Mouse (Mus musculus) right cerebral cortex, adult 2 months (tissue): ENCODE data around the gene Golim4.
A peak's percentile ranks its signal among the peaks of the same experiment; 100 is the strongest.
"Not testable (repeated sequence)": the region's sequence is repeated elsewhere in the genome, so short reads cannot be mapped to it uniquely, and the experiment has no call there.

Source experiments
- DNase-seq, 2 experiments: peaks; one replicate each; pipeline ENCODE4 v3.0.0; 2021 to 2022; ENCODE audit warnings: low spot score in 2 of 2

Gene Golim4

GRCm38 (mm10) chr3:75956551-75957302, at the start of gene Golim4:
Gene Golim4 (minus strand): TSS chr3:75956949.
- peak; percentile 91 to 92 for DNase-seq

DNA sequence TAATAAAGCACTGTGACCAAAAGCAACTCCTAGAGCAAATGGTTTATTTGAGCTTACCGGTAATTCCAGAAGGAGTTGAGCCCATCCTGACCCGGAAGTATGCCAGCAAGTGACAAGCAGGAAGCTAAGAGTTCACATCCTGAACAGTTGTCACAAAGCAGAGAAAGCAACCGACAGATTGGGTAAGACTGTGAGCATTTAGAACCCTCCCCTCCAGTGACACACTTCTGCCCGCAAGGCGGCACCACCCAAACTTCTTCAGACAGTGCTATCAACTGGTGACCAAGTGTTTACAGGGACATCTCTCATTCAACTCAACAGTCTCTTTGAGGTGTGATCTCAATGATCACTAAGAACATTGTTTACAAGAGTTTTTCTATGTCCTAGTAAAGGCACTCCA, 48.9 kb upstream of the Golim4 start:
- DNase-seq = no peak

DNA sequence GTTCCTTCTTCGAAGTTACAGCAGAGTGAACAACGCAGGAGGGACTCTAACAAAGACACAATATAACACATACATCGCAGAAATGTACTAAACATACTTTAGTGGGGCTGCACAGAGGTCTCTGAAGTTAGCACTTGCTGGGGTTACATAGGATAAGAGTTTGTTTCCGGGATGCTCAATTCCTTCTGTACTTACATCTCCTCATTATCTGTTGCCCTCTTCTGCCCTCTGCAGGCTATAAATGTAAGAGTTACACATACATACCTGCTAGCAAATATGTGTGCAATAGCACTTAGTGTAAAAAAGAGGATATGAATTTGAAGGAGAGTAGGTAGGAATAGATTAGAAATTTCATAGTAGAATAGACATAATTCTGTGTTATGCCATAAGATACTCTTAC, 44.4 kb upstream of the Golim4 start:
- DNase-seq = peak; percentile 53 to 67

DNA sequence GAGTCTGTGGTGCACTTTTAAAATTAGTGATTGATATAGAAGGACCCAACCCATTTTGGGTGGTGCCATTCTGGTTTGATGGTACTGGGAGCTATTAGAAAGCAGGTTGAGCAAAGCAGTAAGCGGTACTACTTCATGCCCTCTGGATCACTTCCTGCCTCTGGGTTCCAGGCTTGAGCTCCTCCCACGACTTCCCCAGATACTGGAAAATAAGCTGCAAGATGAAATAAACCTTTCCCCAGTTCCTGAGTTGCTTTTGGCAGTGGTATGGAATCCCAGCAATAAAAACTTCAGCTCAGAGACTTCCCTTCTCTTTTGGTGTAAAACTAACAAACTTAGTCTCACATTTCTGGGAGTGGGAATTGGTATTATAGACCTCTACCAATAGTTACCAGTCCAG, 43.7 kb upstream of the Golim4 start:
- DNase-seq = no peak

DNA sequence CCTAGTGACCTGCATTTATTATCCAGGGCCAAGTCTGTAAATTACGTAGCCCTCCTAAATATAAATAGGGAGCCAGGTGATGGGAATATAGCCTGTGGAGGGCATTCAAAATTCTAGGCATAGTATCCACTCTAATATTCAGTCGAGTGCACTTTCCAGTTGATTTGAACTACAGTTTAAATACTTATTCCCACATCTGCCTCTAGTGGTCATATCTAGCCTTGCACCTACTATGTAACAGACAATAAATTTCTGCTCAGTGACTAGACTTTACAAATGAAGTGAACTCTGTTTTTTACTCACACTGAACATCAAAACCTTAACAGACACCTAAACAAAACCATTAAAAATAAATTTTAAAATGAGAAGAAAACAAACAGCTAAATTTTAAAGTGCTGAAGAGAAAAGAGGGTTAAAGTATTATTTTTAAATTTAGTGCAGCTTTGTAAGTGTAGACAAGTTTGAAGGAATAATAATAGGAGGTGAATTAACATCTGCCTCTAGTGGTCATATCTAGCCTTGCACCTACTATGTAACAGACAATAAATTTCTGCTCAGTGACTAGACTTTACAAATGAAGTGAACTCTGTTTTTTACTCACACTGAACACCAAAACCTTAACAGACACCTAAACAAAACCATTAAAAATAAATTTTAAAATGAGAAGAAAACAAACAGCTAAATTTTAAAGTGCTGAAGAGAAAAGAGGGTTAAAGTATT, 24.4 kb upstream of the Golim4 start:
- DNase-seq = not testable (repeated sequence)

GRCm38 (mm10) chr3:75962784-75963772, 6.3 kb upstream of the Golim4 start:
- DNase-seq = not testable (repeated sequence)

- DNase-seq = peak; percentile 11 to 16
Measured at GRCm38 (mm10) chr3:75955661-75956491, 873 bp downstream of the Golim4 start.

GRCm38 (mm10) chr3:75954185-75954584, 2.6 kb downstream of the Golim4 start:
- no peak for DNase-seq

DNA sequence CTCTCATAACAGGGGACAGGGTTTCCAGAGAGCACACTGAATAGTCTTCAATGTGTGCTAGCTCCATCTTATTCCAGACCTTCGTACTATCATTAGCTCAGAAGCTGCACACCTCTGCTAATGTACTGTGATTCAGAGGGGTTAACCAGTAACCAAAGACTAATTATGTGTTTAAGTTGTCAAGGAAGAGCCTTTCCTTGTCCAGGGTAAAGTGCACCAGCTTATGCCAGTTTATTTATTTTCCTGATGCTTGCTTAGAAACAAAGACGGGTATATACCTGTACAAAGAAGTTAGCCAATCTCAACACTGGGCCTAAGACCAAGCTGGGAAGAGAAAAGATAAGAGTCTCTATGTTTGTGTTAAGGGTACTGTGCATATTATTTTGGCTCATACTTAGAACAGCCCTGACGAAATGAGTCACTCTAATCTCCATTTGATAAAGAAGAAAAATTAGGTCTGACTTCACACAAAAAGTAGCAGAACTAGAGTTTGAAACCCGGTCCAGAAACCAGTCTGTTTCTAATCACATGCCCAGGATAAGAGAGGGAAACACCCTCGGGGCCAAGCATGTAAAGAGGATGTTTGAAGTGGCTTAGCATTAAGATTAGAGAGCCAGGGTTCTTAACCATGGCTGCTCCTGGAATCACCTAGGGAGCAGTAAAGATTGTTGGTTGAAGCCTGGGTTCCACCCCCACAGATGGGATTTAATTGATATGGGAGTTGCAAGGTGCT, 4.3 kb downstream of the Golim4 start:
- no peak for DNase-seq

- no peak for DNase-seq
Measured at GRCm38 (mm10) chr3:75950897-75951296, 5.9 kb downstream of the Golim4 start.

- DNase-seq = no peak
Measured at GRCm38 (mm10) chr3:75949358-75949757, 7.4 kb downstream of the Golim4 start.

DNA sequence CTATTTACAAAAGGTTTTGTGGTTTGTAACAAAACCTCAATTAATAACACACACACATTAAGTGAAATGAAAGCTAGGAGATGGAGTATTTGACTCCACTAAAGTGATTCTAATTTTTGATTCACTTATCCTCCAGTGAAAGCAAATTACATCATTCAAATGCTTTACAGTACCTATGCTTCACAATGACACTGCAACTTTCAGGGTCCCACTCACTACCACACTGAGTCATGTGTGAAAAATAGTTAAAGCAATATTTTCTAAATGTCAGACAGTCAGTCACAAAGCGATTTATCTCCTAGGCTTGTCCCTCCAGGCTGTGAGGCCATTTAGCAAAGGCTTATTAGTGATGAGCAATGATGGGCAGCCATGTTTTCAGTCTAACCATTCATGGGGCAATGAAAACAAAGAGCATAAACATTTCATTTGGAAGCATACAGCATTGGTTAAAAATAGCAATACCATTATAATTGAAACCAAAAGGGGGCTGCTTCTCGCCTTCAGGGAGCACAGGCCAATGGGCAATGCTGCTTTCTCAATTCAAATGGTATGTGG, 8.1 kb downstream of the Golim4 start:
- DNase-seq = no peak

DNA sequence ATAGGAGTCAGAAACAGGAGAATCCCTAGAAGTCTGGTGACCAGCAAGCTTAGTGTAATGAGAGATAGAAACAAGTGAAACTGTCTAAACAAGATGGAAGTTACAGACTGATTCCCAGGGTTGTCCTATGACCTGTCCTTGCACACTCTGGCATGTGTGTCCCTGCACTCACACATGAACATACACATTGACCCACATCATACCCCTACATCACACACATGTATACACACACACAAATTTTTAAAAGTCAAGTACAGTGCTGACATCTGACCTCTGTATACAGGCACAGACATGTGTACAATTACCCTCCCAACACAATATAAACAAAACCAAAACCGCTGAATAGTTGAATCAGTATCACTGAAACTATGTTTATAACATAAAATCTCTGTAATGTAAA, 8.7 kb downstream of the Golim4 start:
- no peak for DNase-seq

- DNase-seq = peak; percentile 26 to 31
Measured at GRCm38 (mm10) chr3:75942303-75943060, 14.3 kb downstream of the Golim4 start.

DNA sequence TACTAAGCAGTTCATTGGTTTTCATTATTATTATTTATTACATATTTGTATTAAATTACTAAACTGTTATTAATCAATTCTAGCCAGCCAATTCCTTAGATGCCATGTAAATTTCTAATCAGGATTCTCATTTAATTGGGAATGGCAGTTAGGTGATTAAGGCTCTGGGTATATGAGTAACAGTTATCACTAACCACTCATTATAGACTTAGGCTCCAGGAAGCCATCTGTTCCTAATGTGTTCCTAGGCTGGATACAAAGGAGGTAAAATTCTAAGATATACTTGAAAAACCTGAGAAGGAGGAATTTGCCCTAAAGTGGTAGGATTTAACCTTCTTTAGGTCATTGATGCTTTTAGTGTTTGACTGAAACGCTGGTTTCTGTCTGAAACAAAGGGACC, 14.9 kb downstream of the Golim4 start:
- DNase-seq = no peak

- DNase-seq = no peak
Measured at GRCm38 (mm10) chr3:75936152-75936551, 20.6 kb downstream of the Golim4 start.

DNA sequence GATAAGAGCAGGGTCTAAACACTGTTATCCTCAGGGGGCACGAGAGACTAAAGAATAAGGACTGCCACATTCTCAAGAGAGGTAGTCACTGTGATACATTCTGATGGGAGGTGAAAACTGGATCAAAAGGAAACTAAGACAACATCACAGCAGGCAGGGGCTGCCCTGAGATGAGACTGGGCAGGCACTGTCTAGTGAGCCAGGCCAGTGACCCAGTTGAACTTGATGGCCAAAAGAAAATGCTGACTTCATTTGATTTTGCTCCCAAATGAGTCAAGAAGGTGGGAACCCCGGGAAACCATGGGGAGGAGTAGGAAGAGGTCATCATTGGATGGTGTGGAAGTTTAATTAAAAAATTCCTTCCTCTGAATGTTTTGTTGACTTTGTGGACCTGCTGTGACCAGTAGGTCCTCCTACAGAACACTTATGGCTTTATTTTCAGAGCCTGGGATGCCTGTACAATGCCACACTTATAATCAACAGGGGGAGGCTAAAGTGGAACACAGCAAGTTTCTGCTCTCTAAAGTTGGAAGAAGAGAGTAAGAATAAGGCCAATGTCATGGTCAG, 26.0 kb downstream of the Golim4 start:
- DNase-seq = no peak

DNA sequence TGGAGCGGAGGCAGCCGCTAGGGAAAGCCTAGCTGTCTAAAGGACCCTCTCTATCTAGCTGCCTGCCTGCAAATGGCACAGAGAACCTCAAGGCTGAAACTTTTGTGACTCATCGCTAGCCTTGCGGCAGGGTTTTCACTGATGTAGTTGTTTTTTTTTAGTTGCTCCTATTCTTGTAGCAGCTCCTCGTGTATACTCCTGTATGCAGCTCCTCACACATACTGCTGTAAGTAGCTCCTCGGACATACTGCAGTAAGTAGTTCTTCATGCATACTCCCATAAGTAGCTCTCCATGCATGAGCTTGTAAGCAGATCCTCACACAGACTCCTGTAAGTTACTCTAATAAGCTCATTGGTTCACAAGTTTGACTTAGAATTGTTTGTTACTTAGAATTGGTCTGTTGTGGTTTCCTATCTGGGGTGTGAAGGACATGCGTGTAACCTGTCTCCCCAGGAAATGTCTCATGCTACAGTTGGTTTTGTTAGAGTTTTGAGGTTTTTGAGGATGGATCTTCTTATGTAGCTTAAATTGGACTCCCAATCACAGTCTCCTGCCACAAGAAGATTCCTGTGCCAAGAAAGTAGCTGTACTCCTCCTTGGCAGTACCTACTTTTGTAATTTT, 26.7 kb downstream of the Golim4 start:
- peak; percentile 11 to 20 for DNase-seq

DNA sequence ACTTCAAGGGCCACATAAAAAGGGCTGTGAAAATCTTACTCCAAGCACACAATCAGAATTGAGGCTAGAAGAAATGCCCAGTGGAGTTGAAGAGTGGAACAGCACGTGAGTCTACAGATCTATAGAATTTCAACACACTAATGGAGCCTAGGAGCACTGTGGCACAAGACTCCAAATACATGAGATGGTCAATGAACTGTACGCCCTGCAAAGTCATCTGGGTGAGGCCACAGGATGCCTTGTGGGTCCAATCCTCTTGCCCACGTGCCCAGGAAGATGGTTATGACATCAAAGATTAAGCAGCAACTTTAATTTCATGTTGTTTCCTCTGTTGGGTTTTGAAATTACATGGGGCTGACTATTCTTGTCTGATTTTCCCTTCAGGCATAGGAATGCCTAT, 30.4 kb downstream of the Golim4 start:
- no peak for DNase-seq
